Mouse (Mus musculus) testis, postnatal 10 days (tissue): ENCODE results near the gene Dst.
"Not testable (repeated sequence)": the region's sequence is repeated elsewhere in the genome, so short reads cannot be mapped to it uniquely, and the experiment has no call there.

Experiments used
- DNase-seq: peaks from one replicate; pipeline ENCODE4 v3.0.0; 2021; ENCODE audit warnings: low spot score

The Dst gene

GRCm38 (mm10) chr1:34065551-34066048 lies 157.6 kb downstream of the Dst start:
- peak; percentile 16 for DNase-seq

GRCm38 (mm10) chr1:34066401-34066800 lies 158.4 kb downstream of the Dst start:
- DNase-seq, result not testable (repeated sequence)

GRCm38 (mm10) chr1:34068341-34068740 lies 160.3 kb downstream of the Dst start:
- peak; percentile 53 for DNase-seq

DNA sequence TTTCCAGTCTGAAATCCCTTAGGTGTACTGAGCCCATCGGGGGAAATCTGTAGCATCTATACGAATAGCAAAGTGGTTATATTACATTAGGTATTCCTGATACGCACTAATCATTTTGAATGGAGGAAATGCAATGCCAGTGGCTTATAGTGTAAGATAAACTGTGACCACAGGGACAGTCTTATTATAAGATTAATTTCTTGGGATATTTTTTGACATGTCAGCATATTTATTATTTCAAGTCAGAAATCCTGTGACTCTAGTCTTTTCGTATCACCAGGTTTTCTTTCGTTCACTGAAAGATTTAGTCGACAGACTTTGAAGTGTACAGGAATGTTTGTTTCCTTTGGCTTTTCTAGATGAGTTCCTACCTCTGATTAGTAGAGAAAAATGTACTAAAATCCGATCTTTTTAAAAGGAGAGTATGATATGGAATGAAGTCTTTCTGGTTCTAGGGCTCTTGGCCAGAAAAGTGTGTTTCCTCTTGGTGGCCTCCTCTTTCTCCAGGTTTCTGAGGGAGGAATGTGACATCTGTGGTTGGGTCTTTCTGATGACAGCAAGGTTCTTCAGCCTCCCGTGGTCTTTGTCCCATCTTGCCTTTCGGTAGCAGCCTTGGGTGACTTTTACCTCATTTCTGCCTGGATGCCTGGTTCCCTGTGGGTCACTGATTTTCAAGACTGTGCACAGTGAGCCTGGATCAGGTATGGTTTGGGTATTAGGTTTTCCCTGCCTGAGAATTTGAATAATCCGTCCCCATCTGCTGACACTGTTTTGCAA lies 161.7 kb downstream of the Dst start:
- no peak for DNase-seq

DNA sequence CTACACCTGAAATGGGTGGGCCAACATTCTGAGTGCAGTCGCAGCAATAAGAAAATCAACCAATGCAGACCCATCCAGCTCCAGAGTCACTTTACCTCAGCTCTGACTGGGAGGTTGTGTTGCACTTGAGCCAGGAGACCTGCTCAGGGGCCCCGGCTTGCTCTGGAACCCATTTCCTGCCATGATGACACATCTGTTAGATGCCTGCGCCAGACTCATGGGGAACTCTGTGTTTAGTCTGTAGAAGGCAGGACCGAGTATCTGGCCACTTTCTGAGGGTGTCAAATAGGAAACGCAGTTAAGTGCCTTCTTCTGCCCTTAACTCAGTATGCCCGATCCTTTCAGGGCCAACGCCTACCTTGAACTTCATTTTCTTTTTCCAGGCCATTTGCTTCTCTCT lies 162.4 kb downstream of the Dst start:
- DNase-seq, result no peak

DNA sequence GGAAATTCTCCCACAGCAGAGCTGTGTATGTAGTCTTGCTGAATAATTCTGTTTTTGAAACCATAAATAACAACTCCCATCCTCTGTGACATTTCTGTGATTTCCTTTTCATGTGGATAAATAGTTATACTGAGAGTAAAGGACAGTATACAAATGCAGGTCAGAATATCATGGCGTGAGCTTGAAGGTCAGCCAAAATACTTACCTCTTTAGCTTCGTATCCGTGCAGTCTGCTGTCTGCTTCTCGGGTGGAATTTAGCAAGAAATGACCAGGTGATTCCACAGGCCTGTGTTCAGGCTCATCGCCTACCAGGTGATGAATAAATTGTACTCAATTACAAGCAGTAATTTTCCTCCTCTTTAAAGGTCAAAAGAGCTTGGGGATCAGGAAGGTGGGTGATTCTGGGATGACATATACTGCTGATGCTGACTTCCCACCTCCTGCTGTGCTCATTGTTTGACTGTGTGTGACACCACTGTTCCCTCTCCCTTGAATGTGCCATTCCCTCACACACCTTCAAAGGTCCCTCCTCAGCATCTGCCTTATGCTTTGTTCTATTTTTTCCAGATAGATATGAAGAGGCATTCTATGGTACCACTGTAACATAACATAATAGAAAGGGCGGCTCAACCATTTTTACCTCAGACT lies 163.1 kb downstream of the Dst start:
- DNase-seq, result no peak

DNA sequence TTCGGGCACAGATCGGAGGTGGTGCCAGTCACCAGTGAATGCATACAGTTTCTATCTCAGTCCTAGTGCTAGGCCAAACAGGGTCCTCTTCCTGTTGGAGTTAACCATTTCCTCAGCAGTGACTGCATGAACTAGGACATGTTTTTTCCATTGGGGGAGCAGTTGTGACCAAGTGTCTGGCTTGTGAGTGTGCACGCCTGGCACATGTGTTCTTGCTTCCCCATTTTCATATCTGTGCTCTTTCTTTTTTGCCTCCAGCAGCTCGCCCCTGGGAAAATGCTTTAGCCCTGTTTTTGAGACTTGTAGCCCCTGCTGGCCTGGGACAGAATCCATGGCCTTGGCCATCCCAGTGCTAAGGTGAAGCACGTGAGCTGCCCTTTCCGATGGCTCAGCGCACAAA lies 164.2 kb downstream of the Dst start:
- no peak for DNase-seq

DNA sequence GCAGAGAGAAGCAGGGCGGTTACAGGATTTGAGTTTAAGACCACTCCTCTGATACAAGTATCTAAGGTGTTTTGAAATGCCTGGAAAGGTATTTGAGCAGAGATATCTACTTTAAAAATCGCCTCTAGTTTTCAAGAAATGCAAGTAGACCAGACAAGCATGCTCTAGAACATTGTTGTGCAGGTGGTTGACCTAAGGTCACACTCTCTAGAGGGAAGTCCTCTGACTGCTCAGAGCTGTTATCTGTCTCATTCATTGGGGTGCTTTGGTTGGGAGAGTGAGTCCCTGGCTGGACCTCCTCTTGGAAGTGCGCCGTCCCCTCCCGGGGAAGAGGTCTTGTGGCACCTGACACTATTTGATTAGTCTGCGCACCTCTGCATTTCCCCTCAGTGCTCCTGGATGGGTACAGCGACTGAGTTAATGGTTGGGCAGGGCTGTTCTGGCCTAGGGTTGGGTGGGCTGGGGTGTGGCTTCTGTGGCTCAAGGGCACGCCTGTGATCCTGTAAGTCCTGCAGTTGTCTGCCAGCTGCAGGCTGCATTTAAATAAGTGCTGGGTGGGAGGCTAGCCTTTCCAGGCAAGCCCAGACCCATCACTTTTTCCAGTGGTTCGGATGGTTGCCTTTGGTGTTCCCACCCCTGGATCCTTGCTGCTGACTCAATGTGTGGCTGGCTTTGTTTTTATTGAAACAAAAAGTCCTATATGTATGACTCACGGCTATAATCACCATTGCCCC lies 165.6 kb downstream of the Dst start:
- no peak for DNase-seq

- DNase-seq, result no peak
These were observed 166.5 kb downstream of the Dst start for GRCm38 (mm10) chr1:34074245-34075187.

- DNase-seq, result no peak
These were observed 168.8 kb downstream of the Dst start for GRCm38 (mm10) chr1:34076701-34077421.

GRCm38 (mm10) chr1:34077422-34077790 lies 169.4 kb downstream of the Dst start:
- DNase-seq, result no peak

DNA sequence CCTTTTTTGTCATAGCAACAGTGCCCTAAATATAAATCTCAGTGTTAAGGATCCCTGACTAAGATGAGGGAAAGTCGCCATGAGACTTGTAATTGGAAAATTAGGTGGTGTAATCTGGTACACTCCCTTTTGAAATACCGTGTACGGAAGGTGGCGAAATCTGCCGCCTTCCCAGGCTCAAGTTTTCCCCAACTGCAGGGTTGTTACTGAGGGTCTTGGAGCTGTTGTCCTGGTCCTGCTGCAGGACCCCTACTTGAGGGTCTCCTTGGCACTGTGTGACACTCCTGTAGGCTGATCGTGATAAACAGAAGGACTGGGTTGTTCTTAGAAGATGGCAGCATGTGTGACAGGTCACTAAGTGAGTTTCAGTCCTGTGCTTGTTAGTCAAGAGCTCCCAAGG lies 169.9 kb downstream of the Dst start:
- DNase-seq, result no peak

GRCm38 (mm10) chr1:34089011-34089410 lies 181.0 kb downstream of the Dst start:
- no peak for DNase-seq

- no peak for DNase-seq
These were observed 182.7 kb downstream of the Dst start for GRCm38 (mm10) chr1:34090700-34091099.

- no peak for DNase-seq
These were observed 185.6 kb downstream of the Dst start for GRCm38 (mm10) chr1:34093652-34094051.

- DNase-seq, result no peak
These were observed 186.3 kb downstream of the Dst start for GRCm38 (mm10) chr1:34094301-34094700.

- no peak for DNase-seq
These were observed 187.1 kb downstream of the Dst start for GRCm38 (mm10) chr1:34095173-34095572.

GRCm38 (mm10) chr1:34096923-34097322 lies 188.9 kb downstream of the Dst start:
- no peak for DNase-seq

DNA sequence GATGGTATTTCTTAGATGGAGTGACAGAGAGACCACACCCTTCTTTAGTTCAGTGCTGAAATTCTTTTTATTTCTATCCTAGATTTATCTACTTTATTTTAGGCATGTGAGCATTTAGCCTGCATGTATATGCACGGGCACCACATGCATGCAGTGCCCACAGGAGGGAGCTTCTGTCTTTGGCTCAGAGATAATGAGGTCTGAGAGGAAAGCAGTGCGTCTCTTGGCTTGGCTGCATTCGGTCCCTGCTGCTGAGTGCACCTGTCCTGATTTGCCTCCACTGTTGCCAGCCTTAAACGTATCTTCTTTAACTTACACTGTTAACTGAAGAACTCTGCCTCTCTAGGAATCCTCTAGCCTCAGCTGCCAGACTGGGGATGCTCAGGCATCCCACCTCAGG lies 189.6 kb downstream of the Dst start:
- no peak for DNase-seq

- DNase-seq, result no peak
These were observed 191.4 kb downstream of the Dst start for GRCm38 (mm10) chr1:34099439-34099838.

DNA sequence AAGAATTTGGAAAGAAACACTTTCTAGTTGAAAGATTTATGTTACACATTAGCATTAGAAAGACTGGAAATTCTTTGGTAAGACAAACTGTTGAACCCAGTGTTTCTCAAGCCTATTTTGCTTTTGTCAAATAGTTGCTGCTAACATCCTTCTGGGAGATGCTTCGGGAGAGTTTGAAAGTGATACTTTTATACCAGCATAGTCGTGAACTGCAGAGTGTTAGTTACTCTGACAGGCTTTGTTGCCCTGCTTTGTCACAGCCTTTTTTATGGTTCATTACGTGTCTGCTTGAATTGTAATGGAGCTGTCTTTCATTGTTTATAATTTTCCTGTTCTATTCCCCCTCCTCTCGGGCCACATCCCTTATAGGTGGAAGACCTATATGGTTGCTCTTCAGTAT lies 192.4 kb downstream of the Dst start:
- DNase-seq, result no peak
